ENCODE assay signal across 8 mouse cellular contexts in genomic region chr1:74713099-74713858, GRCm38 (mm10). TPM values are rescaled to one million over a fixed set of nuclear protein-coding genes. Genes with fewer than 3 reads are reported as not detected.
DNase-seq lines count a peak whose midpoint lies in the region; ATAC-seq and TF ChIP-seq lines count a peak whose summit lies in the region.

Cyp27a1 (plus strand) TSS chr1:74713574.

- peak; percentile 93 for TF ChIP-seq POLR2A in liver, adult 2 months (IDR thresholded peaks at IDR 0.05; ENCODE audit: extremely low read depth, insufficient read depth, low read length)

- peak within 1 kb of the TSS; percentile 43 for H3K4me3 ChIP-seq in embryonic facial prominence, embryonic 12.5 days
- H3K4me3 ChIP-seq in liver, adult 2 months (ENCODE audit: insufficient read depth, low read depth, low read length), result peak within 1 kb of the TSS; percentile 85
- H3K4me3 ChIP-seq in midbrain, embryonic 15.5 days, result peak within 1 kb of the TSS; percentile 40
- H3K4me3 ChIP-seq in stomach, embryonic 16.5 days (replicated peaks; ENCODE audit: low read length), result peak within 1 kb of the TSS; percentile 56

- no peak within 1 kb of the TSS for H3K27ac ChIP-seq in embryonic facial prominence, embryonic 12.5 days
- H3K27ac ChIP-seq in liver, adult 2 months (replicated peaks; ENCODE audit: insufficient read depth, low read depth, low read length), result peak within 1 kb of the TSS; percentile 86
- H3K27ac ChIP-seq in midbrain, embryonic 15.5 days, result no peak within 1 kb of the TSS
- H3K27ac ChIP-seq in stomach, embryonic 16.5 days (ENCODE audit: low read length), result 0 out of 2 replicates have a peak within 1 kb of the TSS, but pooled peaks have one; percentile 23

- DNase-seq in spleen, adult 18-20 months, result peak; percentile 32 to 46
- DNase-seq in spleen, adult 12 weeks (ENCODE audit: low spot score), result no peak
- peak; percentile 91 for DNase-seq in heart, adult 8-10 months (ENCODE audit: low spot score)
- DNase-seq in kidney, adult 18-20 months, result peak; percentile 82
- peak; percentile 94 for DNase-seq in liver, adult 2 months (ENCODE audit: extremely low read depth, low read depth, low spot score)

- no peaks in the 10 kb centered on the region for H3K27me3 ChIP-seq in embryonic facial prominence, embryonic 12.5 days
- no peaks in the 10 kb centered on the region for H3K27me3 ChIP-seq in liver, adult 2 months (ENCODE audit: control insufficient read depth, insufficient read depth, low read length)
- H3K27me3 ChIP-seq in midbrain, embryonic 15.5 days (replicated peaks), result peaks cover 10% of the 10 kb centered on the region
- no peaks in the 10 kb centered on the region for H3K27me3 ChIP-seq in stomach, embryonic 16.5 days (ENCODE audit: control insufficient read depth, insufficient read depth, low read length)

- H3K36me3 ChIP-seq in embryonic facial prominence, embryonic 12.5 days, result no peaks in the 10 kb centered on the region
- 0 out of 2 replicates have a peak, but pooled peaks cover 1% of the 10 kb centered on the region for H3K36me3 ChIP-seq in liver, adult 2 months (ENCODE audit: control insufficient read depth, insufficient read depth, low read length)
- no peaks in the 10 kb centered on the region for H3K36me3 ChIP-seq in midbrain, embryonic 15.5 days (replicated peaks)
- H3K36me3 ChIP-seq in stomach, embryonic 16.5 days (ENCODE audit: control insufficient read depth, insufficient read depth, low read length), result no peaks in the 10 kb centered on the region

- WGBS in embryonic facial prominence, embryonic 12.5 days, result 4% methylated on average over 35 of the region's 35 CpGs
- WGBS in liver, adult 2 months, result under 1% methylated on average over 35 of the region's 35 CpGs
- 4% methylated on average over 35 of the region's 35 CpGs for WGBS in midbrain, embryonic 15.5 days
- WGBS in stomach, embryonic 16.5 days, result 4% methylated on average over 35 of the region's 35 CpGs

- peak within 1 kb of the TSS; percentile 55 for H3K9ac ChIP-seq in embryonic facial prominence, embryonic 12.5 days
- peak within 1 kb of the TSS; percentile 91 for H3K9ac ChIP-seq in liver, adult 2 months (ENCODE audit: low read depth, low read length)
- H3K9ac ChIP-seq in midbrain, embryonic 15.5 days, result peak within 1 kb of the TSS; percentile 48
- H3K9ac ChIP-seq in stomach, embryonic 16.5 days (ENCODE audit: low read length), result peak within 1 kb of the TSS; percentile 81

- peak; percentile 75 for ATAC-seq in embryonic facial prominence, embryonic 12.5 days (ENCODE audit: insufficient number of reproducible peaks, insufficient read depth, low FRiP score, low TSS enrichment)
- ATAC-seq in midbrain, embryonic 15.5 days (replicated peaks), result no peak
- ATAC-seq in stomach, embryonic 16.5 days (ENCODE audit: insufficient read depth, low FRiP score), result peak; percentile 80; the same call in 1 of the 2 replicates

- peak; percentile 35 for TF ChIP-seq CTCF in liver, adult 2 months (IDR thresholded peaks at IDR 0.05; ENCODE audit: low read depth, low read length)

- H3K4me1 ChIP-seq in embryonic facial prominence, embryonic 12.5 days, result peaks cover 17% of the 10 kb centered on the region; the same call in 1 of the 2 replicates
- peaks cover 10% of the 10 kb centered on the region for H3K4me1 ChIP-seq in liver, adult 2 months (ENCODE audit: control insufficient read depth, insufficient read depth, low read length)
- H3K4me1 ChIP-seq in midbrain, embryonic 15.5 days, result peaks cover 13% of the 10 kb centered on the region
- H3K4me1 ChIP-seq in stomach, embryonic 16.5 days (ENCODE audit: control insufficient read depth, insufficient read depth, low read length), result 0 out of 2 replicates have a peak, but pooled peaks cover 2% of the 10 kb centered on the region

- H3K9me3 ChIP-seq in embryonic facial prominence, embryonic 12.5 days, result no peaks in the 10 kb centered on the region
- no peaks in the 10 kb centered on the region for H3K9me3 ChIP-seq in midbrain, embryonic 15.5 days
- no peaks in the 10 kb centered on the region for H3K9me3 ChIP-seq in stomach, embryonic 16.5 days (replicated peaks; ENCODE audit: control insufficient read depth, low read length)

- H3K79me2 ChIP-seq in liver, adult 2 months (ENCODE audit: control insufficient read depth, insufficient read depth, low read length), result peaks cover 18% of the 10 kb centered on the region

- peak within 1 kb of the TSS; percentile 77 for H3K4me2 ChIP-seq in embryonic facial prominence, embryonic 12.5 days (replicated peaks)
- H3K4me2 ChIP-seq in midbrain, embryonic 15.5 days, result peak within 1 kb of the TSS; percentile 93
- peak within 1 kb of the TSS; percentile 91 for H3K4me2 ChIP-seq in stomach, embryonic 16.5 days (ENCODE audit: low read depth, low read length)

RNA-seq across cellular contexts. Expression of gene Cyp27a1, which starts in this region (rescaled TPM):
- polyA plus RNA-seq in embryonic facial prominence, embryonic 12.5 days (2016; fragmentation: Nextera tagmentation; extraction: Ambion mirVana), result 9.1 and 10.5 TPM in 2 replicates
- total RNA-seq in heart, adult 8-10 months (2022), result 10 to 100 TPM; 11.3 to 20.8 (median 16.6) TPM
- total RNA-seq in liver, adult 2 months (2014; rRNA removed), result 501 and 607 TPM in 2 replicates
- polyA plus RNA-seq in liver, adult 2 months (2012; rRNA removed), result 223 and 259 TPM in 2 replicates
- 2.4 and 3.3 TPM in 2 replicates for polyA plus RNA-seq in midbrain, embryonic 15.5 days (2015; fragmentation: Nextera tagmentation; extraction: Ambion mirVana)
- 10.4 and 11.3 TPM in 2 replicates for polyA plus RNA-seq in stomach, embryonic 16.5 days (2015; fragmentation: Nextera tagmentation; extraction: Ambion mirVana)

Comparison
In these comparisons a context has a peak if more than half of its experiments do, and no peak if none do; other contexts are left out.
1. RNA of gene Cyp27a1 (total RNA-seq): 501 to 607 TPM in liver, adult 2 months; 11.3 to 20.8 TPM in heart, adult 8-10 months; every median in the first group is over 10 times any median in the second.
2. RNA of gene Cyp27a1 (polyA plus RNA-seq): 223 to 259 TPM in liver, adult 2 months; 9.1 to 10.5 TPM in embryonic facial prominence, embryonic 12.5 days, 10.4 to 11.3 TPM in stomach, embryonic 16.5 days and 2.4 to 3.3 TPM in midbrain, embryonic 15.5 days; every median in the first group is over 10 times any median in the second.
3. H3K27ac ChIP-seq: peak in liver, adult 2 months (single experiment) and stomach, embryonic 16.5 days (single experiment); none in embryonic facial prominence, embryonic 12.5 days (single experiment) and midbrain, embryonic 15.5 days (single experiment).
4. Peak in every context shown above with its lines, with median percentiles within 50 percentile points of each other: H3K4me2 ChIP-seq, H3K4me3 ChIP-seq and H3K9ac ChIP-seq.